Comparison of ENCODE assay signal across 10 mouse cellular contexts in genomic region chr13:107063115-107063807, GRCm38 (mm10). TPM values are rescaled to one million over a fixed set of nuclear protein-coding genes. Genes with fewer than 3 reads are reported as not detected.
DNase-seq lines count a peak whose midpoint lies in the region; ATAC-seq and TF ChIP-seq lines count a peak whose summit lies in the region.
"Had no signal": no experiment of that assay in that cellular context is flagged by ENCODE, and none has a peak within 500 bp of the region (broad histone marks: within the 10 kb centered on the region; RNA-seq: fewer than 3 reads in every experiment).

No protein-coding gene starts in this region.

- H3K36me3 ChIP-seq in heart, embryonic 10.5 days, result no peaks in the 10 kb centered on the region
- no peaks in the 10 kb centered on the region for H3K36me3 ChIP-seq in intestine, embryonic 15.5 days
- no peaks in the 10 kb centered on the region for H3K36me3 ChIP-seq in forebrain, embryonic 13.5 days (ENCODE audit: poor library complexity, severe bottlenecking)

- DNase-seq in heart, embryonic 10.5 days (ENCODE audit: low spot score), result peak; percentile 91
- no peak for DNase-seq in heart, postnatal 10 days
- DNase-seq in adrenal gland, adult 8-10 months, result peak; percentile 78
- peak; percentile 38 for DNase-seq in skeletal muscle tissue, adult 2 months (ENCODE audit: low read depth, low spot score)
- no peak for DNase-seq in frontal cortex, postnatal 25 days (ENCODE audit: low spot score in 2 of 2)
- DNase-seq in layer of hippocampus, adult 2 months (ENCODE audit: low spot score in 2 of 2), result no peak
- DNase-seq: layer of hippocampus, adult 9-11 months had no signal

- H3K27me3 ChIP-seq in heart, embryonic 10.5 days (ENCODE audit: insufficient read depth, poor library complexity, severe bottlenecking), result no peaks in the 10 kb centered on the region
- no peaks in the 10 kb centered on the region for H3K27me3 ChIP-seq in intestine, embryonic 15.5 days (replicated peaks)
- no peaks in the 10 kb centered on the region for H3K27me3 ChIP-seq in forebrain, embryonic 13.5 days

- H3K4me2 ChIP-seq in intestine, embryonic 15.5 days (replicated peaks), result no peak overlapping the region
- no peak overlapping the region for H3K4me2 ChIP-seq in forebrain, embryonic 13.5 days
- H3K4me2 ChIP-seq: hindbrain, embryonic 14.5 days had no signal

- ATAC-seq in intestine, embryonic 15.5 days, result peak; percentile 94
- ATAC-seq in forebrain, embryonic 13.5 days, result no peak

- peak overlapping the region; percentile 3; the same call in 1 of the 2 replicates for H3K4me3 ChIP-seq in heart, embryonic 10.5 days
- H3K4me3 ChIP-seq in intestine, embryonic 15.5 days (replicated peaks), result no peak overlapping the region
- no peak overlapping the region for H3K4me3 ChIP-seq in layer of hippocampus, adult 2 months
- H3K4me3 ChIP-seq in forebrain, embryonic 13.5 days, result no peak overlapping the region

- intact Hi-C loops in heart, postnatal 10 days (cut with DNase I), result no loop called here

- 37% methylated on average over 7 of the region's 7 CpGs for WGBS in heart, embryonic 10.5 days
- 41% methylated on average over 7 of the region's 7 CpGs for WGBS in intestine, embryonic 15.5 days
- WGBS in forebrain, embryonic 13.5 days, result 84% methylated on average over 7 of the region's 7 CpGs

- no peak overlapping the region for H3K9ac ChIP-seq in intestine, embryonic 15.5 days
- H3K9ac ChIP-seq in forebrain, embryonic 13.5 days, result no peak overlapping the region
- H3K9ac ChIP-seq: hindbrain, embryonic 14.5 days had no signal

- TF ChIP-seq CTCF in layer of hippocampus, adult 2 months (conservative IDR thresholded peaks at IDR 0.05), result no peak

- no peaks in the 10 kb centered on the region for H3K9me3 ChIP-seq in heart, embryonic 10.5 days
- H3K9me3 ChIP-seq in intestine, embryonic 15.5 days, result no peaks in the 10 kb centered on the region
- H3K9me3 ChIP-seq in forebrain, embryonic 13.5 days (replicated peaks), result no peaks in the 10 kb centered on the region

- H3K4me1 ChIP-seq in heart, embryonic 10.5 days, result peaks cover 5% of the 10 kb centered on the region; the same call in 1 of the 2 replicates
- no peaks in the 10 kb centered on the region for H3K4me1 ChIP-seq in intestine, embryonic 15.5 days (replicated peaks)
- H3K4me1 ChIP-seq in forebrain, embryonic 13.5 days, result peaks cover 8% of the 10 kb centered on the region

- H3K27ac ChIP-seq in heart, embryonic 10.5 days, result peak overlapping the region; percentile 72; the same call in 1 of the 2 replicates
- H3K27ac ChIP-seq in intestine, embryonic 15.5 days, result no peak overlapping the region
- no peak overlapping the region for H3K27ac ChIP-seq in layer of hippocampus, adult 2 months
- H3K27ac ChIP-seq in forebrain, embryonic 13.5 days, result no peak overlapping the region
- H3K27ac ChIP-seq: hindbrain, embryonic 14.5 days had no signal

RNA-seq across cellular contexts. Expression of gene Kif2a, which starts 41.3 kb away (rescaled TPM):
- polyA plus RNA-seq in heart, embryonic 10.5 days (2016; fragmentation: Nextera tagmentation; extraction: Ambion mirVana), result 10.8 and 15.0 TPM in 2 replicates
- total RNA-seq in heart, postnatal 10 days (2021), result 10 to 100 TPM; 38.7 to 44.9 TPM
- total RNA-seq in adrenal gland, adult 8-10 months (2022), result 10 to 100 TPM; 35.1 to 62.0 (median 52.1) TPM
- 20.1 and 24.7 TPM in 2 replicates for polyA plus RNA-seq in intestine, embryonic 15.5 days (2015; fragmentation: Nextera tagmentation; extraction: Ambion mirVana)
- total RNA-seq in layer of hippocampus, adult 2 months (2021), result 100 to 1,000 TPM; 117 to 120 TPM
- polyA plus RNA-seq in forebrain, embryonic 13.5 days (2015; fragmentation: Nextera tagmentation; extraction: Ambion mirVana), result 30.1 and 37.4 TPM in 2 replicates

Comparison
In these comparisons a context has a peak if more than half of its experiments do, and no peak if none do; other contexts are left out.
1. DNase-seq: peak in heart, embryonic 10.5 days (single experiment), adrenal gland, adult 8-10 months (single experiment) and skeletal muscle tissue, adult 2 months (single experiment); none in heart, postnatal 10 days (0 of 2), frontal cortex, postnatal 25 days (0 of 2) and layer of hippocampus, adult 2 months (0 of 2).